Mouse (Mus musculus): ENCODE data around the gene Clns1a.

GRCm38 (mm10) chr7:97765963-97766347, 69.5 kb downstream of the Clns1a start:
- TF ChIP-seq HCFC1 (IDR thresholded peaks at IDR 0.05; ENCODE audit: borderline replicate concordance, insufficient read depth, low read length) (no peak), ZC3H11A (IDR thresholded peaks at IDR 0.05; ENCODE audit: borderline replicate concordance, low read depth, low read length) (no peak), ZNF384 (IDR thresholded peaks at IDR 0.05; ENCODE audit: low read depth, low read length) (no peak), CHD2 (IDR thresholded peaks at IDR 0.05; ENCODE audit: low read depth, low read length) (no peak), MAFK (IDR thresholded peaks at IDR 0.05; ENCODE audit: insufficient read depth, low read depth, low read length) (no peak)

Measured in ES-E14 (cell line).